Mouse (Mus musculus) lung, adult 2 months (tissue): ENCODE measurements around the gene Ubap2. TPM values are rescaled to one million over a fixed set of nuclear protein-coding genes. Genes with fewer than 3 reads are reported as not detected.

ENCODE experiments used
- DNase-seq: peaks from one replicate; pipeline ENCODE4 v3.0.0; 2022
- H3K4me1 ChIP-seq: fragments of 200-500 bp; 2 replicates; pipeline ENCODE4 v1.6.1; 2011; ENCODE audit warnings: low read length; ENCODE audit not compliant: control insufficient read depth, insufficient read depth
- H3K4me3 ChIP-seq: fragments of 200-500 bp; replicated peaks from 2 replicates; pipeline ENCODE3; 2011; ENCODE audit warnings: low read depth, mild to moderate bottlenecking, control low read depth, low read length; ENCODE audit errors: extremely low read depth
- CTCF ChIP-seq: fragments of 200-500 bp; IDR thresholded peaks from 2 replicates; pipeline ENCODE4 v1.5.1; 2011; ENCODE audit warnings: mild to moderate bottlenecking, low read length, control low read depth; ENCODE audit not compliant: insufficient read depth
- POLR2A ChIP-seq: fragments of 200-500 bp; IDR thresholded peaks from 2 replicates; pipeline ENCODE4 v1.6.1; 2011; ENCODE audit warnings: low read depth, mild to moderate bottlenecking, control low read depth, low read length, borderline replicate concordance; ENCODE audit errors: extremely low read depth
- WGBS: fragments of 180-500 bp; shearing (Covaris S2); methylation state at CpG from one replicate; pipeline ENCODE4 v1.1.7; 2018; 5-methylcytosine and 5-hydroxymethylcytosine counted together
- polyA plus RNA-seq: library from polyadenylated mRNA; depleted of rRNA; stranded (reverse); fragments of >200 nt; gene quantifications from 2 replicates; pipeline ENCODE4 v1.2.3, GENCODE M21; 2012

Gene Ubap2
- polyA plus RNA-seq, 1 experiment = 53.1 TPM

DNA sequence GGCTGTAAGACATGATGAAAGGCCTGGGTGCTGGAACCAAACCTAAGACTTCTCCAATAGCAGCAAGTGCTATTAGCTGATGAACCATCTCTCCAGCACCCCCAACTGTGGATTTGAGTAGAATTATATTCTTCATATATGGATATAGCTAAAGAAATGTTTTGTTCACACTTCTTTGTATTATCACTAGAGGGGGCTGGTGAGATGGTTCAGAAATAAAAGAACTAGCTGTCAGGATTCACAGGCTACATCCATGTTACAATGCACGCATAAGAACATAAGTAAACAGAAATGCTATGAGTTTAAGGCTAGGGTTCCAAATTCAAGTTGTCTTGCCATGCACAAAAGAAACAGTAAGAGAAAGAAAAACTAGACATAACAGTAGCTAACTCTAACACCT is 49.5 kb downstream of the Ubap2 start:
- WGBS = 82% methylated on average over 1 of the region's 1 CpGs
- no peak for DNase-seq
- Histone ChIP-seq H3K4me1 (no peaks in the 10 kb centered on the region), H3K4me3 (no peak overlapping the region)
- TF ChIP-seq CTCF = no peak
- TF ChIP-seq POLR2A = no peak

DNA sequence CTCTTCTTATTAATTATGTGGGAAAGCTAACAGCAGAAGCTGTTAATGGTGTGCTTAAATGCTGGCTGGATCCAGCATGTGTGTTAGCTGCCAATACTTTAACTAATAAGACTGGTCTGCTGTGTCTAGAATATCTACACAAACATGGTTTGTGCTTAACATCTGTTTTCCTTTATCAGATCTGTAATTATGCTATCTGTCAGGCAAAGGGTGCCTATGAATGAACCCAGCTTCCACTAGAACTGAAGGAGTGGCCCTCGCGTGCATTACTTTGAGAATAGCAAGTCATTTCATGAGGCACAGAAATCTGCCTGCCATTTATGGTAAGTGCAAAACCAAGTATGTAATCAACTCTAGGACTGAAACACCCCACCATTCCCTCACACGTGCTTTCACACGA is 66.9 kb downstream of the Ubap2 start:
- Histone ChIP-seq H3K4me3 (no peak overlapping the region), H3K4me1 (no peaks in the 10 kb centered on the region)
- DNase-seq = no peak
- TF ChIP-seq CTCF (no peak), POLR2A (no peak)
- 69% methylated on average over 4 of the region's 4 CpGs for WGBS

DNA sequence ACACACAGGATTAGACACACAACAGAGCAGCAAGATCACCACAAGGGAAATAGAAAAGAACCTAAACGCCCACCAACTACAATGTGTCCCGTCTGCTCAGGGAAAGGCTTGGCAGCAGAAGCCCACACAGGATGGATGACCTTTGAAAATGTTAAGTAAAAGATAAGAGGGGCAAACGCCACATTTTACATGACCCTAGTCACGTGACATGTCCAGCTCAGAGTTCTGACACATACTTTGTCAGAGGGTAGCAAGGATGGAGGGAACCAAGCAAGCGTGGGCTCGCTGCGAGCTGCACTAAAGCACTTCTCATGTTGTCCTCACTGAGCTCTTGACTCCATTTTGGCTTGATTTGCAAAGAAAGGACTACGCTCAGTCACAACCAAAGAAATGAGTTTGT is 69.2 kb downstream of the Ubap2 start:
- 84% methylated on average over 8 of the region's 8 CpGs for WGBS
- Histone ChIP-seq H3K4me1 (no peaks in the 10 kb centered on the region), H3K4me3 (no peak overlapping the region)
- TF ChIP-seq POLR2A (no peak), CTCF (no peak)
- DNase-seq = no peak

DNA sequence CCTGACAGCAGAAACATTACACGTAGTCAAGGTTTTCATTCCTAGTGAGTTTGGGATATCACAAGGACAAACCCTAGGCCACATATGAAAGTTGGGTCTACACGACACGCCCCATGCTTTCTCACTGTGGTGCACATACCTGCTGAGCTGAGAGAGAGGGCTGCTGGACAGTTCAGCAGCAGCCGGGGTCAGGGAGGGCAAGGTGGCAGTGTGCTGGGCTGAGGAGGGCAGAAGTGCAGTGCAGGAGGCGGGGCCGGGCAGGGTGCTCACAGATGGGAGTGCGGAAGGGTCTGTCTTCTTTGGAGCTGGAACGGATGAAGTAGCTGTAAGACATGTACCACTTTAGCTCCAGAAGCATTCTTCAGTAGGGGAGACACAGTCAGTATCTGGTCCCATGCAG is 72.8 kb downstream of the Ubap2 start:
- no peaks in the 10 kb centered on the region for H3K4me1 ChIP-seq
- 94% methylated on average over 8 of the region's 8 CpGs for WGBS
- no peak overlapping the region for H3K4me3 ChIP-seq
- DNase-seq = no peak
- TF ChIP-seq POLR2A (no peak), CTCF (no peak)

DNA sequence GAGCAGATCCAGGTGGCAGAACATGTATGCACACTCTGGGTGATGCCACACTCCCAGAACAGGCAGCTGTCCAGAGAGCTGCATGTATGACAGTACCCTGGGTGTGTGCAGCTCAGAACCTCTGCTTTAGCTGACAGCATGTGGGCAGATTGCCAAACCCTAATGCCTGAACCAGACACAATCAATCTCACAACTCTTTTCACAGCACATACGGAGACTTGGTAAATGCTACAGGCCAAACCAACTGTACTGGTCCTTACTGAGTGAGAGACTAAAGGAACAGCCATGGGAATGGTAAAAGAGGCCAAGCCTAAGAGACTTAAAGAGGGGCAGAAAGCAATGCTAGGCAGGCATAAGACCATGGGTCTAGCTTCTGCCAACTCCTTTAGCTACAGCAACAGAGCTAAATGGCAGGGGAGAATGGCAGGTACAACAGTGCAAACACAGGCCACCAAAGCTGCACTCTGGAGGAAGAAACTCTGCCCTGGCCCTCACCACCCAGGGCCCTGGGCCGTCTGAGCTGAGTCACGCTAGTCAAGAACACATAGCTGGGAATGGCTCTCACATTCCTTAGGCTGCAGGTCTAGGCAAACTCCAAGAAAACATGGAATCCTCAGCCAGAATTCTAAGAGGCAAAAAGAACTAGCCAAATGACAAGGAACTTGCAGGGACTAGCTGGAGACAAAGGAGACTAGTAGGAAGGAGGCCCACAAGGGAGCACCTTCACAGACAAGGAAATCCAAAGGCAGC is 77.9 kb downstream of the Ubap2 start:
- Histone ChIP-seq H3K4me3 (no peak overlapping the region), H3K4me1 (peaks cover 4% of the 10 kb centered on the region; the same call in 1 of the 2 replicates)
- DNase-seq = peak; percentile 18
- WGBS = 56% methylated on average over 3 of the region's 3 CpGs
- TF ChIP-seq POLR2A (no peak), CTCF (no peak)

- peaks cover 4% of the 10 kb centered on the region; the same call in 1 of the 2 replicates for H3K4me1 ChIP-seq
- 88% methylated on average over 15 of the region's 15 CpGs for WGBS
- no peak for DNase-seq
- no peak overlapping the region for H3K4me3 ChIP-seq
- TF ChIP-seq POLR2A = no peak
- TF ChIP-seq CTCF = no peak
These were observed 79.6 kb downstream of the Ubap2 start for GRCm38 (mm10) chr4:41195328-41195727.

DNA sequence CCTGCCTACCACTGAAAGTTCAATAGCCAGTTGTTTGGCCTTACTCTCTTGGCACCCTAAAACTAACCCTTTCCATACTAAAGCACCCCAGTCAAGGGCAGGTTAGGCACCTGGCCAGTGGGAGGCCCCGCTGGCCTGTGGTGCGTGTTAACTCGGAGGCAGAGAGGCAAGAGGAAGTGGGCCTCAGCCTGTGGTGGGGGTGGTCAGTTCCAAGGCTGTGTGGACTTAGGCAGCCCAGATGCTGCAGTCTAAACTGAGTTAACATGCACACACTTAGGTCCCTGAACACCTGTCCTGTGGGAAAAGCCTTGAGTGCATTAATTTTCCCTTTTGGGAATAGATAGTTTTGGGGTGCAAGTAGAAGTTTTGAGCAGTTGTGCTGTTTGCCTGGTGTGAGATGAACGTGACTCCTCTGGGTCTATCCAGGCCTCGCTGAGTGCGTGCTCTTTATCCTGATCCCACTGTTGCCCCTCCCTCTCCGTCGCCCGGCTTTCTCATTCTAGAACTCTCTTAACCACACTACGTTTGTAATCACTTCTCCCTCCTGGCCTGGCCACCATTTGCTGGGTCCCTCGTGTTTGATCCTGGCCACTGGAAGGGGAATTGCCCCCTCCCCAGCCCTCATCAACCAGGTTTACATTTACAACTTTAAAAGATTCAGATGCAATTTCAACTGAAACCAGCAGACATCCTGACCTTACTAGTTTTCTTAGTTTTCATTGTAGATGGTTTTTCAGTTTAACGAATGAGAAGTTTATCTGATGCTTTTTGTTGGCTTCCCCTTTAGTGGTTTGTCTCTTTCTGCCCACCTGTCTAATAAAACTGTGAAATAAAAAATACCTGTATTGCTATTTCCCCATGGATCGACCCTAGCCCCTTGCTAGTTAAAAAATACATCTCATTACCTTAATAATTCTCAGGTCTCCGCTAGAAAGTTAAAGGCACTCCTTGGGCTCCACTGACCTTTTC is 82.1 kb downstream of the Ubap2 start:
- WGBS = 61% methylated on average over 14 of the region's 14 CpGs

DNA sequence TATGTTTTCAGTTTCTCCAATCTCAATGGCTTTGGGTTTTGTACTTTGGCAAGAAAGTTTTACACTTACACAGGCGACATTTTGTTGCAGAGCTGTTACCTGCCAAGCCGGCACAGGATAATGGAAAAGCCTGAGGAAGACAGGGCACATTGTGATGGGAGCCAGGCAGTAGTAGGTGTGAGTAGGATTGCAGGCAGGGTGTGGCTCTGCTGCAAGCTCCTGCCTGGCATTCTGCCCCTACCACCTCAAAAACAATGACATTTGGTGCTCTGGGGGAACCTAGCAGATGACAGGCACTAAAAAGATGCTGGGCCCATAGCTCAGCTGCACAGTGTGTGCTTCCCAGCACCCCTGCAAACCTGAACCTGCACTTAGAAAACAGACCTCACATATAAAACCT is 85.1 kb downstream of the Ubap2 start:
- Histone ChIP-seq H3K4me3 (no peak overlapping the region), H3K4me1 (no peaks in the 10 kb centered on the region; the same call in 1 of the 2 replicates)
- no peak for TF ChIP-seq POLR2A
- TF ChIP-seq CTCF = no peak
- no peak for DNase-seq
- WGBS = 86% methylated on average over 2 of the region's 2 CpGs

More for the DNA sequence above, 82.1 kb downstream of the Ubap2 start:
- H3K4me3 ChIP-seq = no peak overlapping the region
- DNase-seq = no peak
- H3K4me1 ChIP-seq = peaks cover 4% of the 10 kb centered on the region; the same call in 1 of the 2 replicates
- no peak for TF ChIP-seq CTCF
- TF ChIP-seq POLR2A = no peak

GRCm38 (mm10) chr4:41179825-41180725 is 94.9 kb downstream of the Ubap2 start:
- Histone ChIP-seq H3K4me3 (no peak overlapping the region), H3K4me1 (peaks cover 3% of the 10 kb centered on the region; the same call in 1 of the 2 replicates)
- TF ChIP-seq CTCF = no peak
- TF ChIP-seq POLR2A = no peak
- no peak for DNase-seq
- 57% methylated on average over 15 of the region's 15 CpGs for WGBS
